Mouse (Mus musculus): ENCODE data around the gene Pcbp2.

Pcbp2 gene

DNA sequence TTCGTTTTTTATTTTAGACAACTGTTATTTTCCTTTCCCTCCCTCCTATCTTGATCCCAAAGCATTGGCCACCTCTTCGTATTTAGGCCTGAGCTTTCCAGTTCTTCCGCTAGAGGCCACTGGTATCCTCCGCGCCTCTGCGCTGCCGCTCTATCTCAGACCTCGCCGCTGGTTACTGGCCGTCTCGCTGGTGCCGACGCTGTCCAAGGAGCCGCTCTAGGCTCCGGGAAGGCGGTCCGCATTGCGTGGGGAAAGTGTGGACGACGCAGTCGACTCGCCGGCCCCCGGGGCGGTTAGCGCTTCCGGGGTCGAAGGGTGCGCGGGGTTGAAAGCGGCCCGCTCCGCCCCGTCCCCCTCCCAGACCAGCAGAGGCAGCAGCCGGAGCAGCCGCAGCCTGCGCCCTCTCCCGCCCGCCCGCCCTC, at the start of gene Pcbp2:
TSS of gene Pcbp2 (plus strand) at position 357 of the 422 bp plus-strand sequence.
- DNase-seq: peak; percentile 94

DNA sequence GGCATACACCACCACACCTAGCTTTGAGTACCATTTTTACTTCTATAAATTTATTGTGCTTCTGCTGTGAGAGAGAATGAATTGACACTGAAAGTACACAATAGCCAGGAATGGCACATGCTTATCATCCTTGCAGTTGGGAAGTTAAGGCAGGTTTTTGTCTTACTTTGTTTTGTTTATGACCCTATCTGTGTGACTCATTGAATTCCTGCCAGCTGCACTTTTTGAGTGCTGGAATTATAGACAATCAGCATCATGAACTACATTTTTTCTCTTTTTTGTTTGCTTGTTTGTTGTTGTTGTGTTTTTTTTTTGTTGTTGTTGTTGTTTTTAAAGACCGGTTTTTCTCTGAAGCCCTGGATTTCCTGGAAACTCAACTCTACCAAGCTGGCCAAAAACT, 49.4 kb upstream of the Pcbp2 start:
- DNase-seq: no peak

DNA sequence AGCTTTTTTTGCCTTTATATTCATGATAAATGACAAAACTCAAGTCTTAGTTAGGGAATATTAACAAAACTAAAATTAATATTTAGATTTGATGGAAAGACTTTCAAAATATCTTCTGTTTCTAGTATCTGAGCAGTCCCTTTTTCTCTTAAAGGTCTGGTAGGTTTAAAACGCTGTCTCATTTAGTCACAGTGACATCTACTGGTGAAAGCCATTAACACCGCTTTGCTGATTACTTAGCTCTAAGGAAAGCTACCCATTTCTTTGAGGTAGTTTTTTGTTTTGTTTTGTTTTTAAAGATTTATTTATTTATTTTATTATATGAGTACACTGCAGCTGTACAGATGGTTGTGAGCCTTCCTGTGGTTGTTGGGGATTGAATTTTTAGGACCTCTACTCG, 48.9 kb upstream of the Pcbp2 start:
- DNase-seq: peak; percentile 68

GRCm38 (mm10) chr15:102423602-102424240, 46.6 kb upstream of the Pcbp2 start:
- no peak for DNase-seq

DNA sequence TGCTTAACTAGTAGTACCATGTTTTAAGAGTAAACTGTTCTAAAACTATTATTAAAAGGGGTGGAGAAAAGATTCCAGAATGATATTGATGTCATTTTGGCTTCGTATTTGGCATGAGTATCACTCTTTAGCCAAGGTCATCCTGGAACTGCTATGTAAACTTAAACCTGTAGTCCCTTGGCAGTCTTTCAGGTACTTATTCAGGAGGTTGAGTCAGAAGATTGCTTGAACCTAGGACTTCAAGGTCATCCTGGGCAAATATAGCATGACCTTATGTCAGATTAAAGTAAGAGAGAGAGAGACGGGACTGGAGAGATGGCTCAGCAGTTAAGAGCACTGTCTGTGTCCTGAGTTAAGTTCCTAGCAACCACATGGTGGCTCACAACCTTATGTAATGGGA, 45.7 kb upstream of the Pcbp2 start:
- DNase-seq: no peak

- DNase-seq: no peak
Measured at GRCm38 (mm10) chr15:102426963-102427362, 43.4 kb upstream of the Pcbp2 start.

GRCm38 (mm10) chr15:102432046-102432445, 38.3 kb upstream of the Pcbp2 start:
- DNase-seq: no peak

DNA sequence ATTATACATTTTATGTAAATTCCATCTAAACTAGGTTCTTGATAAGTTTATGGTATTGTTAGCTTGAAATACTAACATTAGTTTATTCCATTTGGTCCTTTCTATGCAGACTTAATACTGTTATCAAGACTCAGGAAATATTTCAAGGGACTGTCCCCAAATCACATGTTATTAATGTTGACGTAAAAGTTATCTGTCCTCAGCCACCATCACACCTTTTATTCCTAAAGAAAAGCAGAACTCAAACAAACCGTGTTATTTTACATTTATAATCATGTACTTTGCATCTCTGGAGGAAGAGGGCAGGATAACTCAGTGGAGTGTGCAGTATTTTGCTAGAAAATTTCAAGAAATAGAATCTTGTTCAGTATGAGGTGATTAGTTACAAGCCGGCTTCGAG, 37.2 kb upstream of the Pcbp2 start:
- DNase-seq: no peak

DNA sequence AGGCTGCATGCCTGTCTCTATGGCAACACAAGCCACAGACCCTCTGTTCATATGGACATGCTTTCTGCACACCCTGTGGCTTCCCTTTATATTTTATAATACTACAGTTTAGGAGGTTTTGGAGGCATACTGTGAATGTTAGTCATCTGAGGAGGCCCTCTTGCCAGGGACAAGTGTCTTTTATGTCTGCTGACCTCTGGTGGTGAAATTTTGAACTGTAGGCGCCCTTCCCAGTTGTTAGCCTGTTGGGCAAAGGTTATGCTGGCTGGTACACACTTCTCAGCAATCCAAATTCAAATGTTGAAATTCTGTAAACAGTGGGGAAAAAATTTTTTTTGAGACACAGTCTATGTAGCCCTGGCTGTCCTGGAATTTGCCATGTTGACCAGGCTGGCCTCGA, 27.8 kb upstream of the Pcbp2 start:
- peak; percentile 90 for DNase-seq

DNA sequence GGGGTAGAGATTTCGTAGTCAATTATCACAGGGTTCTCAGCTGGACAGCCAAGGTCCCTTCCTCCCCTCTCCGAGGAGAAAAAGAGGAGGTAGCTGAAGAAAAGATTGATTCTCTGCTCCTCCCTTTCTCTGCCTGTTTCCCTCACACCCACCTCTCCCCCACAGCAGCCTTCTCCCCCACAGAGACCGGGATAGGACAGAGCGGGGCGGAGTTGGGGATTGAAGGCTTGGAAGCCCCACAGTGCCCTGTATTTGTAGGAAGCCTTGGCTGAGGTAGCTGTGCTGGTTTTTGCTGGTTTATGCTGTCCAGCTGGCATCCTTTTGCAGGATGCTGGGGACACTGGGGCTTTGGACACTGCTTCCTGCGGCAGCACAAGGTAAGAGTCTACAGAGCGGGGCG, 25.2 kb upstream of the Pcbp2 start, which contains the start of gene Amhr2:
TSS of gene Amhr2 (plus strand) at position 222 of the 400 bp plus-strand sequence.
- no peak for DNase-seq

DNA sequence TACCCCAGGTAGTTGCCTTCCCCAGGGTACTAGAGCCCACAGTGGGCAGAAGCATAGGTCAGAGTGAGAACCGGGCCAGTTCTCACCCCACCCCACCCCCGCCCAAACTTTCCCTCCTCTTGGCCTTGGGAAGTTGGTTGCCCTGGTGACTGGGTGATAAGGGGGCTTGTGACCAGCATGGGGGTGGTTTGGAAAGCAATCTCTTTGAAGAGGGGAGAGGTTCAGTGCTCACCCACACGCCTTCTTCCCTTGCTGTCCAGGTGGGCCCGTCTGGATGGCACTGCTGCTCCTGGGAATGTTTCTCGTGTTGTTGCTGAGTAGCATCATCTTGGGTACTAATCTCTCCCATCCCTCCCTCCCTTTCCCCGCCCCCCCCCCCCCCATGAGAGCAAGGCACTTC, 23.9 kb upstream of the Pcbp2 start:
- DNase-seq: no peak

DNA sequence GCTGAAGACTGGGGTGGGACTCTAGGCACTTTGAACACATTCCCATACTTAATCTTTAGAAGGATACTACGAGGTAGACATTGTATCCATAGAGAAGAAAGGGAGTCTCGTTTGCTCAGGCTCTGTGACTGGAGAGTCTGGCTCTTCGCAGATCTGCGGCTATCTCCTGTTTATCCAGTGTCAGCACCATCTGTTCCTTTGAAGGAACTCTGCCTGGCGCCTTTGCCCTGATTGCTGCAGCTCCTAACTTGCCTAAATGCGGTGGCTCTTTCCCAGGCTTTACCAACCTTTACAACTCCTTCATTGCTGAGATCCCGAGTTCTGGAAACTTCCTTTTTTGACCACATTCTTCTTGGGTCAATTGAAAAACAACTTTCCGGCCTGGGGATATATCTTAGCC, 21.0 kb upstream of the Pcbp2 start:
- DNase-seq: no peak

DNA sequence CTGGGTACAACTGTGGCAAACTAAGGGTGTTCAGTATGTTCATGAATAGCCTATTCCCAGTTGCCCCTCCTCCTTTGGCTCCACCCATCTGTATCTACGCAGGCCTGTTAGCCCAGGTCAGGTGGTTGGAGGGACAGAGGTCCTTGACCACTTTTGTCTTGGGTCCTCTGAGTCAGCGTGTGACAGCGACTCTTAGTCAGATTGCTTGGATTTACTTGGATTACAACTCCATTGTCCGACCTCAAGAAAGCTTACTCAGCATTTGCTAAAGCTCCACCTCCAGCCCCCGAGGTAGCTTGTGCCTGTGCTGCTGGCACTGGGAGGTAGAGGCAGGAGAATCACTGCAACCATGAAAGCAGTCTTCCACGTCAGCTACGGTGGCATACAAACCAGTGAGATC, 19.4 kb upstream of the Pcbp2 start:
- DNase-seq: no peak

DNA sequence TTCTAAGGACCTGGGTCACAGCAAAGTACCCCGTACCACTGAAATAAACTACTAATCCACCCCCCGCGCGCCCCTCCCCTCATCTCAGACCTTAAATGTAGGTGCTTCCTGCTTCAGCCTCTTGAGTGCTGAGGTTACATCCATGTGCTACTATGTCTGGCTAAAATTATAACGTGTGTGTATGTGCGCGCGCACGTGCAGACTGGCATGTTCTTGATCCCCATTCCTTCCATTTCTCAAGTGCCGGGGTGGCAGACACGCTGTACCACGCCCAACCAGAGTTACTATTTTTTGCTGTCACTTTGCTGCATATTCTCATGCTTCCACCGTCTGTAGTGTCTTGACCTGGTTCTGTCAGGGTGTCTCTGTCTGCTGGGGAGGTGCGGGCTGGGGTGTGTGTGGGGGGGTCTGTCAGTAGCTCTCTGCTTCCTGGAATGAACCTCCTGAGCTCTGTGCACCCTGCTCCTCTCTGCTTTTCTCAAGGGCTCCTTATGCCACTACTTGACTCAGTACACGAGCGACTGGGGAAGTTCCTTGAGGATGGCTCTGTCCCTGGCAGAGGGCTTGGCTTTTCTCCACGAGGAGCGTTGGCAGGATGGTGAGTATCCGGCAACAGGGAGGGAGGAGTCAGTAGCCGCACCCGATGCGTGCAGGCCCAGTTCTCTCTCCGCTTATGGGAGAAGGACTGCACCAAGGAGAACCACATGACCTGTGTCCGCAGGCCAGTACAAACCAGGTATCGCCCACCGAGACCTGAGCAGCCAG, 18.5 kb upstream of the Pcbp2 start:
- DNase-seq: no peak

GRCm38 (mm10) chr15:102455993-102456392, 14.3 kb upstream of the Pcbp2 start:
- no peak for DNase-seq

DNA sequence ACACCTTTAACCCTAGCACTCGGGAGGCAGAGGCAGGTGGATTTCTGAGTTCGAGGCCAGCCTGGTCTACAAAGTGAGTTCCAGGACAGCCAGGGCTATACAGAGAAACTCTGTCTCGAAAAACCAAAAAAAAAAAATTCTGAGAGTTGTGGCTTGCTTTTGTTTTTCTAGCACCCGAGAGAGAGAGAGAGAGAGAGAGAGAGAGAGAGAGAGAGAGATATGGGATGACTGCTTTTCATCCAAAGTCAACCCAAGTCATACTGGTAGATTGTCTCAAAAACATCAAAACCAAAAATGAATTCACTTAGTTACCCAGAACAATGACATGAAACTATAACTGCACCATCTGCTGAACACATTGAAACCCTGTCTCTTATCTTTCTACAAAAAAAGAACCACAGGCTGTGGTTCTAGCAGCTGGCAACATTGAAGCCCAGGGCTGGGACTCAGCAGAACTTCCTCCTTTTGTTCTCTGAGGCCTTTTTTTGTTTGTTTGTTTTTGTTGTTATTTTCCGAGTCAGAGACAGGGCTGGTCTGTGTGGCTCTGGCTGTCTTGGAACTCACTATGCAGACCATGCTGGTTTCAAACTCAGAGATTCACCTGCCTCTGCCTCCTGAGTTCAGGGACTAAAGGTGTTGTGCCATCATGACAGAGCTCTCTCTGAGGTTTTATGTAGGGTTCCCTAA, 12.1 kb upstream of the Pcbp2 start:
- DNase-seq: no peak

DNA sequence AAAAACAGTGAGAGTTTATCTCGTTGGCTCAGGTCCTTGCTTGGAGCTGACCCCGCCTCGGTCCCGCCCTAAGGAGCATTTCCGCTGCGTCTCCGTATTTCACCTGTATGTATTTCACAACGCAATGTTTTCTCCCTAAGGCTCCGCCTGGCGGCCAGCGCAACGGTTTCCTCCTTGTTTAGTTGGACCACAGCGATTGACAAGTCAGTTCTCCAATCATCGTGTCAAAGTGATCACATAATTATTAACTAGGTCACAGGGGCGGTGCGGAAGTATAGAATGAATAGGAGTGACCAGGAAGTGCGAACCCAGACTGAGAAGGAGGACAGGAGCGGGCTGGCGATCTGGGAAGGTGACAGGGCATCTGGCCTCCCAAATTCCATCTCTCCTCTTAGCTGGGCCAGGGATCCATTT, 11.4 kb upstream of the Pcbp2 start, which contains the start of gene Prr13:
TSS of gene Prr13 (plus strand) at position 125 of the 414 bp plus-strand sequence.
- peak; percentile 94 for DNase-seq

GRCm38 (mm10) chr15:102459381-102459780, 11.0 kb upstream of the Pcbp2 start:
- no peak for DNase-seq

GRCm38 (mm10) chr15:102459847-102460246, 10.5 kb upstream of the Pcbp2 start:
- DNase-seq: no peak

- no peak for DNase-seq
Measured at GRCm38 (mm10) chr15:102460409-102460808, 9.9 kb upstream of the Pcbp2 start.

- DNase-seq: no peak
Measured at GRCm38 (mm10) chr15:102460971-102461370, 9.4 kb upstream of the Pcbp2 start.

DNA sequence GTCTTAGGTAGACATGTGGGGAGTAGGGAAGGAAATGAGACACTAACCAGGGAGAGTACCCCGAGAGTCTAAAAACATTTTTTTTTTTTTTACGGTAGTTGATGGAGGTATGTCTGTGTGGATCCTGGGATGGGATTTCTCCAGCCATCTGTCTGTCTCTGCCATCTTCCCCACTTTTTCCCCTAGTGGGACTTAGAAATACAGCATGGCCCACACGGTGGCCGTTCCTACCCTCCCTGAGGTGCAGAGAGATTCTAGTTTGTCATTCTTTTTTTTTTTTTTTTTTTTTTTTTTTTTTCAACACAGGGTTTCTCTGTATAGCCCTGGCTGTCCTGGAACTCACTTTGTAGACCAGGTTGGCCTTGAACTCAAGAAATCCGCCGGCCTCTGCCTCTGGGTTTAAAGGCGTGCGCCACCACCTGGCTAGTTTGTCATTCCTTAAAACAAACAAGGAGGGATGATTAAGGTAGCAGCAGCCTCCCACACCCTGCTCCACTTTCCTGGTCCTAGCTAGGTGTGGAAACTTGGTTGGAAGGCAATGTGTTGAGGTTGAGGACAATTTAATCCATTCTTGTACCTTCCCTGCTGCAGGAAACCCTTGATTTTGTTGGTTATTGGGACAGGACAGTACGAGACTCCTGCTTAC, 8.8 kb upstream of the Pcbp2 start:
- no peak for DNase-seq

- DNase-seq: no peak
Measured at GRCm38 (mm10) chr15:102463666-102464065, 6.7 kb upstream of the Pcbp2 start.
